Mouse (Mus musculus) stomach, embryonic 15.5 days (tissue): ENCODE measurements around the gene Stxbp5l. TPM values are rescaled to one million over a fixed set of nuclear protein-coding genes. Genes with fewer than 3 reads are reported as not detected.
A peak's percentile ranks its signal among the peaks of the same experiment; 100 is the strongest.
"Not testable (repeated sequence)": the region's sequence is repeated elsewhere in the genome, so short reads cannot be mapped to it uniquely, and the experiment has no call there.

Source experiments
- ATAC-seq: fragments of 200-750 bp; cut with Nextera tagmentation; 2 replicates; pipeline ENCODE4 v1.8.0; 2017; ENCODE audit warnings: low read depth, moderate number of reproducible peaks, moderate TSS enrichment; ENCODE audit not compliant: insufficient read depth, low FRiP score
- H3K27ac ChIP-seq: fragments of 300-500 bp; sonication (generic); 2 replicates; pipeline ENCODE4 v1.5.1; 2015; ENCODE audit warnings: mild to moderate bottlenecking, inconsistent platforms
- H3K27me3 ChIP-seq: fragments of 300-500 bp; sonication (generic); replicated peaks from 2 replicates; pipeline ENCODE4 v1.6.1; 2015; ENCODE audit warnings: inconsistent platforms
- H3K36me3 ChIP-seq: fragments of 300-500 bp; sonication (generic); 2 replicates; pipeline ENCODE4 v1.6.1; 2015; ENCODE audit warnings: inconsistent platforms
- H3K4me1 ChIP-seq: fragments of 300-500 bp; sonication (generic); 2 replicates; pipeline ENCODE4 v1.6.1; 2015; ENCODE audit warnings: inconsistent platforms
- H3K4me2 ChIP-seq: fragments of 300-500 bp; sonication (generic); 2 replicates; pipeline ENCODE4 v1.6.1; 2015; ENCODE audit warnings: mild to moderate bottlenecking, inconsistent platforms
- H3K4me3 ChIP-seq: fragments of 300-500 bp; sonication (generic); replicated peaks from 2 replicates; pipeline ENCODE4 v1.5.1; 2015; ENCODE audit warnings: inconsistent platforms
- H3K9ac ChIP-seq: fragments of 300-500 bp; sonication (generic); 2 replicates; pipeline ENCODE4 v1.6.1; 2015; ENCODE audit warnings: inconsistent platforms
- H3K9me3 ChIP-seq: fragments of 300-500 bp; sonication (generic); 2 replicates; pipeline ENCODE4 v1.6.1; 2016; ENCODE audit warnings: inconsistent platforms
- WGBS: fragments of 180-500 bp; shearing (Covaris S2); methylation state at CpG from one replicate; pipeline ENCODE4 v1.1.7; 2015; 5-methylcytosine and 5-hydroxymethylcytosine counted together
- polyA plus RNA-seq: library from polyadenylated mRNA; unstranded; fragments of >200 nt; fragmentation: Nextera tagmentation; extraction: Ambion mirVana; gene quantifications from 2 replicates; pipeline ENCODE4 v1.2.1, GENCODE M21; 2015

The Stxbp5l gene
- polyA plus RNA-seq, 1 experiment from 2014 or later = 2.4 TPM

DNA sequence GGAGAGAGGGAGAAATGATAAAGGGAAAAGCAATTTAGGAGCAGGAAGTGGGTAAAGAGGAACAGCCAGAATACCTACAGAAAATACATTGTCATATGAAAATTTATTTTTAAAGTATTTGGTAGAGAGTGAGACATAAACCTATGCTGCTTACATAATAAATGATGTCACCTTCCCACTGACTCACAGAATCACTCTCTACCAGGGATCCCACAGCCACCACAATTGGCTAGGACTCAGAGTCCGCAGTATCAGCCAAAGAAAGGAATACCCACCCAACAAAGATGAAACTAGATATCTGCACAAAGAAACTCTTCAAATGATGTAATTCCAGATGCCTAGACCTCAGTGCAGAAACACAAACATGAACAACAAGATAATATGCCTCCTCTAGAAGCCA lies 12.0 kb downstream of the Stxbp5l start:
- Histone ChIP-seq H3K9ac (no peak overlapping the region), H3K36me3 (no peaks in the 10 kb centered on the region), H3K27me3 (no peaks in the 10 kb centered on the region), H3K4me1 (no peaks in the 10 kb centered on the region), H3K4me3 (no peak overlapping the region), H3K9me3 (no peaks in the 10 kb centered on the region), H3K4me2 (no peak overlapping the region), H3K27ac (no peak overlapping the region)
- WGBS = 83% methylated on average over 1 of the region's 1 CpGs
- ATAC-seq = no peak

DNA sequence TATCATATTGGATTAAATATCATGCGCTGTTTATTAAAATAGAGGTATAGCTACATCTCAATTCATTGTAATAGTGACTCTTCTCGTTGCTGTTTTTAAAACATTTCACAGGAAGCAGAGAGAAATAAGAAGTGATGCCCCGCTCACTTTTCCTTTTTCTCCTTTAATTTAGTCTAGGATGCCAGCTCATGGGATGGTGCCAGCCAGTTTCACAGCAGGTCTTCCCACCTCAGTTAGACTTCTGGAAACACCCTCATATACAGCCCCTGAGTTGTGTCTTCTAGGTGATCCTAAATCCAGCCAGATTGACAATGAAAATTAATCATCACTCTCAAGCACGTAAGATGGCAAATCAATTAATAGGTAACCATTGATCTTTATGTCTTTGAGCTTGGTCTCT lies 17.3 kb downstream of the Stxbp5l start:
- H3K27me3 ChIP-seq = no peaks in the 10 kb centered on the region
- H3K4me1 ChIP-seq = no peaks in the 10 kb centered on the region
- no peak overlapping the region for H3K9ac ChIP-seq
- H3K4me3 ChIP-seq = no peak overlapping the region
- no peak overlapping the region for H3K27ac ChIP-seq
- WGBS = 85% methylated on average over 4 of the region's 4 CpGs
- H3K36me3 ChIP-seq = no peaks in the 10 kb centered on the region
- no peak for ATAC-seq
- H3K9me3 ChIP-seq = no peaks in the 10 kb centered on the region
- no peak overlapping the region for H3K4me2 ChIP-seq

DNA sequence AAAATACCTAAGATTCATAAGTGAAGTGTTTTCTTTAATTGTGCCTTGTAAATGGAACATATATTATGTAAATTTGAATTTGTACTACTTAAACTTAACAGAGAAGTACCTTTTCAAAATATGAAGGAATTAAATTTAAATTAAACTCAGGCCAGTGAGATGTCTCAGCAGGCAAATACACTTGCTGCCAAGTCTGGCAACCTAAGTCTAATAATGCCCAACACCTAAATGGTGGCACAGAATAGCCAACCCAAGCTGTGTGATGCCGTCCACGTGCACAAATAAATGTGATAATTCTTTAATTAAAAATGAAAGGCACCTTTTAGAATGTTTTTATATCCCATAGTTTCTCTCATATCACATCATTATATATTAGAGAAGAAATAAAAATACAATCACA lies 20.8 kb downstream of the Stxbp5l start:
- H3K36me3 ChIP-seq = no peaks in the 10 kb centered on the region
- no peak overlapping the region for H3K27ac ChIP-seq
- H3K4me1 ChIP-seq = no peaks in the 10 kb centered on the region
- no peak overlapping the region for H3K9ac ChIP-seq
- 92% methylated on average over 2 of the region's 2 CpGs for WGBS
- no peak for ATAC-seq
- H3K27me3 ChIP-seq = no peaks in the 10 kb centered on the region
- no peak overlapping the region for H3K4me2 ChIP-seq
- H3K9me3 ChIP-seq = no peaks in the 10 kb centered on the region
- no peak overlapping the region for H3K4me3 ChIP-seq

DNA sequence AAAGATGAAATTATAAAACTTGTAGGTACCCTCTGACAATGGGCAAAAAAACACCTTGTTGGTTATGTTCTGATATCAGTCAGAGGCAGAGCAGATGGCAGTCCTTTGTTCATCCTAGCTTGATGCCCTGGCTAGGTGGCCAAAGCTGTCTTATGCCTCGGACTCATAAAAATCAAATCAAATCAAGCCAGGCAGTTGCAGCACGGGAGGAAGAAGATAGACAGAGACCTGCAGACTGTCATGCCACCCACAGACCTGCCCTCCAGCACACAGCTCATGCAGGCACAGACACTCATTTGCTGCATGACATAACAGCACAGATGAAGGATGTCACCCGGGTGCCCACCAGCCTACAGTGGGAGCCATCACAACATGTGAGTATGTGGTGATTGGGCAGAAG lies 29.1 kb downstream of the Stxbp5l start:
- Histone ChIP-seq H3K36me3 (no peaks in the 10 kb centered on the region), H3K9me3 (no peaks in the 10 kb centered on the region), H3K27me3 (no peaks in the 10 kb centered on the region), H3K4me3 (no peak overlapping the region), H3K9ac (no peak overlapping the region), H3K4me2 (no peak overlapping the region), H3K27ac (no peak overlapping the region), H3K4me1 (no peaks in the 10 kb centered on the region)
- 86% methylated on average over 3 of the region's 3 CpGs for WGBS
- ATAC-seq = no peak

DNA sequence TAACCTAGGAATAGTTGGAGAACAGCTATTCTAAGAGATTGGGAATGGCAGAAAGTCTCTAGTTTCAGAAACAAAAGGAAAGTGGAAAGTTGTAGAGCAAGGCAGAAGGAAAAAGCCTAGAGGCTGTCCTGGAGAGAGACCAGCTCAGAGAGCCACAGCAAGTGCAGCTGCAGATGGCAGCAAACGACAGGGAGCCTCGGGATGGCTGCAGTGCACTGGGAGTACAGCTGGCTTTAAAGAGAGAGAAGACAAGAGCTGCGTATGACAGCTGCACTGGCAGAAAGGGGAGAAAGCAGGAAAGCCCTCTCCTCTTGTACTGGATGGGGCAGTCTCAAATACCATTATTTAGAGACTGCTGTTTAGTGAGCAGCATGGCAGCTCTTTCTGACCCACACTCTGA lies 37.7 kb downstream of the Stxbp5l start:
- no peaks in the 10 kb centered on the region for H3K4me1 ChIP-seq
- no peaks in the 10 kb centered on the region for H3K27me3 ChIP-seq
- ATAC-seq = no peak
- H3K4me2 ChIP-seq = no peak overlapping the region
- H3K27ac ChIP-seq = no peak overlapping the region
- no peaks in the 10 kb centered on the region for H3K9me3 ChIP-seq
- H3K4me3 ChIP-seq = no peak overlapping the region
- whole genome bisulfite sequencing = 10% methylated on average over 3 of the region's 3 CpGs
- no peak overlapping the region for H3K9ac ChIP-seq
- H3K36me3 ChIP-seq = no peaks in the 10 kb centered on the region

DNA sequence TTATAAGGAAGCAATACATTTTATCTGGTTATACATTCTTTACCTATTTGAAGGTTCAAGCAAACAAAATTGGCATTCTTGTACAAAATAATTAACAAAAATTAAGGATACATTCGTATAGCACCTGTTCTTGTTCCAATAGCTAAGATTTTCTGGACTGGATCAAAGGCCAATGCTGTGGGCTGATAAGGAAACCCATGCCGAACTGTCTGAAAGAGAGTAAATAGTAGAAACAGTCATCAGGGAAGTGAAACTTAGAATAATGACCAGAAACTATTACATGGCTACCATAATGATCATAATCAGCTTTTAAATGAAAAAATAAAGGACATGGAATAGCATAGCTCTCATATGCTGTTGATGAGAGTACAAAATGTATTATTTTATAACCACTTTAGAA lies 39.8 kb downstream of the Stxbp5l start:
- Histone ChIP-seq H3K4me1 (no peaks in the 10 kb centered on the region), H3K36me3 (no peaks in the 10 kb centered on the region), H3K27me3 (no peaks in the 10 kb centered on the region), H3K4me3 (no peak overlapping the region), H3K27ac (no peak overlapping the region), H3K9me3 (no peaks in the 10 kb centered on the region), H3K9ac (no peak overlapping the region), H3K4me2 (no peak overlapping the region)
- ATAC-seq = no peak
- 43% methylated on average over 2 of the region's 2 CpGs for WGBS

DNA sequence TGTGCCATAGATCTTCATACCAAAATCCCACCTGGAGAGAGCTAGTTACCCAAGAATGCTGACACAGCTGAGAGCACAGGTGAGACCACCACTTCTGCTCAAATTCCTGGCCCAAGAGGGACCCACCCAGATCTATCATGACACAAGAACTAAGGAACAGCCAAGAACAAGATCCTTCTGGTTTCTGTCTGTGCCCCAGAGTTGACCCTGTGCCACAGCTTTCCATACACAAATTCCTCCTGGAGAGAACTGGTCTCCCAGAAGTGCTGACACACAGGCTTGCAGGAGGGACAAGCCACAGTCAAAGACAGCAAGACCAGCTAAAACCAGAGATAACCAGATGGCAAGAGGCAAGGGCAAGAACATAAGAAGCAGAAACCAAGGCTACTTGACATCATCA lies 43.3 kb downstream of the Stxbp5l start:
- not testable (repeated sequence) for H3K4me1 ChIP-seq, H3K4me3 ChIP-seq, ATAC-seq, H3K36me3 ChIP-seq, H3K9ac ChIP-seq, H3K4me2 ChIP-seq, H3K27me3 ChIP-seq, H3K27ac ChIP-seq, H3K9me3 ChIP-seq

DNA sequence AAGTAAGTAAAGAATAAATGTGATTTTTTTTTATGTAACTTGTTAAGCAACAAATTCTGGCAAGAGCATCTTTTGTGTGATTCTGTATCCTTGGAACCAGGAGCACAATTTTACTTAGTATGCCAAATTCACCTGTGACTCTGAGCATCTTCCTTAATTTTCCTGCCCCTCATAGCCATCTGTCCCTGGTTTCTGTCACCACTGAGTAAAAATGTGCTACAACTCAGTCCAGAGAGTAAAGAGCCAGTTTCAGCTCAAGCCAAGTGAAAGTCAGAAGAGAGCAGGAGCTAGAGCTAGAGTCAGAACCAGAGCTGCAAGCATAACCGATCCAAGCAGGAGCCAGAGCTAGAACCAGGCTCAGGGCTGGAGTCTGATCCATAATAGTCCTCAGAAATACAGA lies 46.6 kb downstream of the Stxbp5l start:
- H3K27ac ChIP-seq = no peak overlapping the region
- no peak overlapping the region for H3K4me3 ChIP-seq
- WGBS = 89% methylated on average over 1 of the region's 1 CpGs
- no peak for ATAC-seq
- no peak overlapping the region for H3K9ac ChIP-seq
- H3K9me3 ChIP-seq = no peaks in the 10 kb centered on the region
- H3K36me3 ChIP-seq = no peaks in the 10 kb centered on the region
- no peak overlapping the region for H3K4me2 ChIP-seq
- no peaks in the 10 kb centered on the region for H3K4me1 ChIP-seq
- H3K27me3 ChIP-seq = no peaks in the 10 kb centered on the region

DNA sequence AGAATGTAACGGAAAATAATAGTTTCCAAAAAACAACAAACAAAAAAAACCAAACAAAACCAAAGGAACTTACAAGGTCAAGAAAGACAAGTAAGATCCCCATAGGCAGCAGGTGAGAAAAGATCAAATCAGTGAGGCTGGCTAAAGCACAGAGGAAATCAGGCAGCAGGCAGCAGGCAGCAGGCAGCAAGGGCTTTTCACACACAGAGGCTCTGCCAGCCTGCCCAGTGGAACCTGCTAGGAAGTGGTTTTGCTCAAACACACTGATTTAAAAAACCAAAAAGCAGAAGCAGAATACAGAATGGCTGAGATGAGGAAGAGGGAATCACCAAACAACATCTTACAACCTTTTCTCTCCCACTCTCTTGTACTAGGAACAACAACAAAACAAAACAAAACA lies 47.2 kb downstream of the Stxbp5l start:
- no peaks in the 10 kb centered on the region for H3K4me1 ChIP-seq
- H3K4me2 ChIP-seq = no peak overlapping the region
- WGBS = 70% methylated on average over 1 of the region's 1 CpGs
- H3K27ac ChIP-seq = peak overlapping the region; percentile 11; the same call in 1 of the 2 replicates
- no peaks in the 10 kb centered on the region for H3K36me3 ChIP-seq
- ATAC-seq = no peak
- H3K9ac ChIP-seq = no peak overlapping the region
- no peak overlapping the region for H3K4me3 ChIP-seq
- no peaks in the 10 kb centered on the region for H3K9me3 ChIP-seq
- H3K27me3 ChIP-seq = no peaks in the 10 kb centered on the region

DNA sequence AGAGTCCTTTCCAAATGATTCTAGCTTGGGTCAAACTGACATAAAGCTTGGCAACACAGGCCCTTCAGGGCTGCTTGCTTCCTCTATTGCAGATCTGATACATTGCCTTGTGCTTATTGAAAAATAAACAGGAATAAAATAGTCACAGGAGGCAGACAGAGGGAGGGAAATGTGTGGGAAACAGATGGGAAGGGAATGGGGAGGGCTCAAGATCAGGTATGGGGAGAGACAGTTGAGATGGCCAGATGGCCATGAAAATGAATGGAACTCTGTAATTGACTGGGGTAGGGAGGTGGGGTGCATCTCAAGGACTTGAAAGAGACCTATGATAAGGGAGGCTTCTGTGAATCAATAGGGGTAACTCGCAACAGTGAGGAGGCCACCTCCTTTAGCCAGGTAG lies 80.3 kb downstream of the Stxbp5l start:
- Histone ChIP-seq H3K4me1 (no peaks in the 10 kb centered on the region), H3K36me3 (no peaks in the 10 kb centered on the region), H3K9me3 (no peaks in the 10 kb centered on the region), H3K4me2 (no peak overlapping the region), H3K27me3 (no peaks in the 10 kb centered on the region), H3K27ac (no peak overlapping the region), H3K9ac (no peak overlapping the region), H3K4me3 (no peak overlapping the region)
- 77% methylated on average over 1 of the region's 1 CpGs for WGBS
- ATAC-seq = no peak

DNA sequence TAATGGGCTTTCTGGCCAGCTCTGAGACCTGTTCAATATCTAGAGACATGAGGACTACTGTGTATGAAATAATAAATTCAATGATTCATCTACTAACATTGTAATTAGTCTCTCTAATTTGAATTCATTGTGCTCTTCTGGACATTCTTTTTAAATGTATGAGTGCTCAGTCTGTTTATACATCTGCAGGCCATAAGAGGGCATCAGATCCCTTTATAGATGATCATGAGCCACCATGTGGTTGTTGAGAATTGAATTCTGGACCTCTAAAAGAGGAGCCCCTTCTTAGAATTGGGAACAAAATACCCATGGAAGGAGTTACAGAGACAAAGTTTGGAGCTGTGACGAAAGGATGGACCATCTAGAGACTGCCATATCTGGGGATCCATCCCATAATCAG lies 92.2 kb downstream of the Stxbp5l start:
- Histone ChIP-seq H3K4me2 (no peak overlapping the region), H3K4me1 (no peaks in the 10 kb centered on the region), H3K36me3 (no peaks in the 10 kb centered on the region), H3K27me3 (no peaks in the 10 kb centered on the region), H3K9me3 (no peaks in the 10 kb centered on the region), H3K9ac (no peak overlapping the region), H3K27ac (no peak overlapping the region), H3K4me3 (no peak overlapping the region)
- ATAC-seq = no peak
- 65% methylated on average over 1 of the region's 1 CpGs for WGBS

DNA sequence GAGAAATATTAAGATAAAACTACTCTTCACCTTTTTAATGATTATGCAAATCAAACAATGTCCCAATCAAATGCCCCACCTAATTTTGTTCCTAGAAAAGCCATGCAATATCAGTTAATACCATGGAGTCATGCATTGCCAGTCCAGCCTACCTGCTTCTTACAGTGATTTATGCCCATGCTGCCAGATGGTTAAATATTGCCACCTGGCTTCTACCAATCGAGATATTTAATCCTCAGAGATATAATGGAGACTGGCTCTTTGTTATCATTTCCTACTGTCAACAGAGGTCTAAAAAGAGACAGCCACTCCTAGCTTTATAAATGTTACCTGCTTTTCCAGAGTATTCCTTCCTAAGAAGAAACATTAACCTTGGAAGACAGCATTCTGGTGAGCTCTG lies 104.6 kb downstream of the Stxbp5l start:
- 27% methylated on average over 1 of the region's 1 CpGs for WGBS

DNA sequence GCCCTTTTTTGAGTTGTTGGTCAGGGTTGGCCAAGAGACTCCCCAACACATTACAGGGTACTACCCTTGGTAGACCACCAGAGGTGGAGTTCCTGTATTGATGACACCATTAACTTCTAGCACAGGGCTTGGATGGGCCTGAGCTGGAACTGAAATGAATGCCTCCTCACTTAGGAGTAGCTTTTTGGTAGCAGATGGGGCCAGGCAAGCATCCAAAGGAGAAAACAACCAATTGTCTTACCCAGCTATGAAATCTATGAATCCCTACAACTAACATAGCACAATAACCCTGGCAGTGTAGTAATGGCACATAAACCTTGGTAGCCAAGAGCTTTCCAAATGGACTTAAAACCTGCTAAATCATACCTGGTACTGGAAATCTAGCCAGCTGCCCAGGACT lies 111.1 kb downstream of the Stxbp5l start:
- H3K27me3 ChIP-seq = no peaks in the 10 kb centered on the region
- H3K4me3 ChIP-seq = no peak overlapping the region
- no peak for ATAC-seq
- no peak overlapping the region for H3K9ac ChIP-seq
- no peaks in the 10 kb centered on the region for H3K4me1 ChIP-seq
- H3K27ac ChIP-seq = no peak overlapping the region
- no peaks in the 10 kb centered on the region for H3K36me3 ChIP-seq
- no peaks in the 10 kb centered on the region for H3K9me3 ChIP-seq
- H3K4me2 ChIP-seq = no peak overlapping the region

More for the DNA sequence above, 104.6 kb downstream of the Stxbp5l start:
- Histone ChIP-seq H3K4me3 (no peak overlapping the region), H3K27ac (no peak overlapping the region), H3K9ac (no peak overlapping the region), H3K36me3 (no peaks in the 10 kb centered on the region), H3K4me2 (no peak overlapping the region), H3K27me3 (no peaks in the 10 kb centered on the region), H3K9me3 (no peaks in the 10 kb centered on the region), H3K4me1 (no peaks in the 10 kb centered on the region)
- no peak for ATAC-seq
